Mouse (Mus musculus) cortical plate, adult 2 months (tissue): Measurements from ENCODE around the gene Sec16b.

Source experiments
- CTCF ChIP-seq: fragments of 200-500 bp; IDR thresholded peaks from 2 replicates; pipeline ENCODE4 v1.5.1; 2011; ENCODE audit warnings: mild to moderate bottlenecking, control low read depth, low read length; ENCODE audit not compliant: insufficient read depth; ENCODE audit errors: extremely low read depth
- POLR2A ChIP-seq: fragments of 200-500 bp; IDR thresholded peaks from 2 replicates; pipeline ENCODE4 v1.6.1; 2011; ENCODE audit warnings: mild to moderate bottlenecking, low read length, control low read depth; ENCODE audit not compliant: insufficient read depth; ENCODE audit errors: extremely low read depth

DNA sequence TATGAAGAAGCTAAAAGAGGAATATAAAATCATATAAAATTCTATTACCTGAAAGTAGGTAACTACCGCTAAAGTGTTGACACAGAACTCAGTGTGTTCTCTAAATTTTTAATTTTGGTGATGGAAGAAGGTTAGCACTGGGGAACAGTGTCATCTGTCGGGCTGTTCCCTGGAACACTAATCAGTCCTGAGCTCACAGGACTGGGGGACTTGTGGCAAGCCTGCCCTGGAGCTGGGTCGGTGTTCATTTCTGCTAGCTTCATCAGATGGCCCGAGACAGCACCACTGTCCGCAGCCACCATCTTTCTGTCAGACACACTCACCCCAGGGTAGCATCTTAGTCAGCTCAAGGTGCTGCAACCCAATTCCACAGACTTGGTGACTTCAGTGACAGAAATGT, 15.8 kb downstream of the Sec16b start:
- TF ChIP-seq CTCF (no peak), POLR2A (no peak)
